In genomic region chr11:77467157-77467556, GRCm38 (mm10) we compare ENCODE assay signal across 7 mouse cellular contexts. TPM values are rescaled to one million over a fixed set of nuclear protein-coding genes. Genes with fewer than 3 reads are reported as not detected.
A peak's percentile ranks its signal among the peaks of the same experiment; 100 is the strongest.
DNase-seq lines count a peak whose midpoint lies in the region; ATAC-seq and TF ChIP-seq lines count a peak whose summit lies in the region.

No protein-coding gene starts in this region.

- no peaks in the 10 kb centered on the region for H3K9me3 ChIP-seq in ES-Bruce4 (replicated peaks; ENCODE audit: control insufficient read depth, insufficient read depth, low read length, poor library complexity, severe bottlenecking)
- H3K9me3 ChIP-seq in embryonic facial prominence, embryonic 15.5 days (replicated peaks), result no peaks in the 10 kb centered on the region

- H3K27ac ChIP-seq in ES-Bruce4 (ENCODE audit: insufficient read depth, low read length), result no peak overlapping the region
- H3K27ac ChIP-seq in embryonic facial prominence, embryonic 15.5 days (replicated peaks), result no peak overlapping the region

- no peaks in the 10 kb centered on the region for H3K4me1 ChIP-seq in ES-Bruce4 (ENCODE audit: control insufficient read depth, insufficient read depth, low read length)
- peaks cover 26% of the 10 kb centered on the region for H3K4me1 ChIP-seq in embryonic facial prominence, embryonic 15.5 days

- H3K36me3 ChIP-seq in ES-Bruce4 (ENCODE audit: control insufficient read depth, insufficient read depth, low read length, poor library complexity, severe bottlenecking), result no peaks in the 10 kb centered on the region
- peaks cover 13% of the 10 kb centered on the region for H3K36me3 ChIP-seq in embryonic facial prominence, embryonic 15.5 days

- DNase-seq in WW6 (ENCODE audit: low read depth, low spot score), result peak; percentile 79
- DNase-seq in heart, postnatal 25 days (ENCODE audit: low spot score), result peak; percentile 58
- DNase-seq in layer of hippocampus, adult 8-10 months (ENCODE audit: low spot score in 2 of 2), result peak; percentile 47 to 65
- peak; percentile 88 for DNase-seq in lung, postnatal 10 days
- peak; percentile 65 to 81 for DNase-seq in spleen, adult 18-20 months

- no peak for TF ChIP-seq EP300 in ES-Bruce4 (IDR thresholded peaks at IDR 0.05; ENCODE audit: insufficient read depth, low read depth, low read length)

- no peak for TF ChIP-seq POLR2A in ES-Bruce4 (IDR thresholded peaks at IDR 0.05; ENCODE audit: insufficient read depth, low read length)

- no peak for ATAC-seq in embryonic facial prominence, embryonic 15.5 days (ENCODE audit: insufficient number of reproducible peaks, low FRiP score, low TSS enrichment, low read depth)

- peak; percentile 53 for TF ChIP-seq CTCF in ES-Bruce4 (IDR thresholded peaks at IDR 0.05; ENCODE audit: low read depth, low read length)

- peaks cover 5% of the 10 kb centered on the region; the same call in 1 of the 2 replicates for H3K27me3 ChIP-seq in ES-Bruce4 (ENCODE audit: control insufficient read depth, insufficient read depth, low read length, poor library complexity, severe bottlenecking)
- H3K27me3 ChIP-seq in embryonic facial prominence, embryonic 15.5 days, result peaks cover 55% of the 10 kb centered on the region

- H3K4me2 ChIP-seq in embryonic facial prominence, embryonic 15.5 days (replicated peaks), result peak overlapping the region; percentile 30

- peak overlapping the region; percentile 32 for H3K4me3 ChIP-seq in ES-Bruce4 (ENCODE audit: low read depth, low read length)
- H3K4me3 ChIP-seq in embryonic facial prominence, embryonic 15.5 days (replicated peaks), result peak overlapping the region; percentile 3

- WGBS in embryonic facial prominence, embryonic 15.5 days, result 3% methylated on average over 25 of the region's 25 CpGs

- intact Hi-C loops in heart, postnatal 25 days (cut with DNase I), result loop anchor here (2.0 to 5.0 kb wide), 2 partner anchors 22 to 365 kb away; partner anchors contain the start of gene Ankrd13b

- peak overlapping the region; percentile 24 for H3K9ac ChIP-seq in ES-Bruce4 (ENCODE audit: low read depth, poor library complexity, severe bottlenecking)
- no peak overlapping the region for H3K9ac ChIP-seq in embryonic facial prominence, embryonic 15.5 days

RNA-seq across cellular contexts. Expression of gene Coro6, which starts 4.9 kb away (rescaled TPM):
- polyA plus RNA-seq in ES-Bruce4 (2011; ENCODE audit: insufficient read depth, insufficient read length, low read depth, missing spikeins), result 1.8 and 2.1 TPM in 2 replicates
- polyA plus RNA-seq in embryonic facial prominence, embryonic 15.5 days (2015; fragmentation: Nextera tagmentation; extraction: Ambion mirVana), result 1.6 and 2.4 TPM in 2 replicates
- 100 to 1,000 TPM; 203 to 217 TPM for total RNA-seq in heart, postnatal 25 days (2021)
- 10 to 100 TPM; 24.5 to 34.0 (median 28.6) TPM for total RNA-seq in layer of hippocampus, adult 8-10 months (2022)

RNA-seq across cellular contexts. Expression of gene Ankrd13b, which starts 22.3 kb away (rescaled TPM):
- 3.6 and 4.0 TPM in 2 replicates for polyA plus RNA-seq in ES-Bruce4 (2011; ENCODE audit: insufficient read depth, insufficient read length, low read depth, missing spikeins)
- polyA plus RNA-seq in embryonic facial prominence, embryonic 15.5 days (2015; fragmentation: Nextera tagmentation; extraction: Ambion mirVana), result 8.9 and 10.4 TPM in 2 replicates
- 10 to 100 TPM; 10.7 to 11.7 TPM for total RNA-seq in heart, postnatal 25 days (2021)
- 10 to 100 TPM; 71.2 to 78.4 (median 73.7) TPM for total RNA-seq in layer of hippocampus, adult 8-10 months (2022)

RNA-seq across cellular contexts. Expression of gene Git1, which starts 26.2 kb away (rescaled TPM):
- polyA plus RNA-seq in ES-Bruce4 (2011; ENCODE audit: insufficient read depth, insufficient read length, low read depth, missing spikeins), result 56.5 and 63.6 TPM in 2 replicates
- polyA plus RNA-seq in embryonic facial prominence, embryonic 15.5 days (2015; fragmentation: Nextera tagmentation; extraction: Ambion mirVana), result 11.7 and 12.5 TPM in 2 replicates
- total RNA-seq in heart, postnatal 25 days (2021), result 10 to 100 TPM; 51.3 TPM
- total RNA-seq in layer of hippocampus, adult 8-10 months (2022), result 100 to 1,000 TPM; 266 to 292 (median 282) TPM

RNA-seq across cellular contexts. Expression of gene Abhd15, which starts 47.8 kb away (rescaled TPM):
- not detected in 2 replicates for polyA plus RNA-seq in ES-Bruce4 (2011; ENCODE audit: insufficient read depth, insufficient read length, low read depth, missing spikeins)
- 3.5 and 3.9 TPM in 2 replicates for polyA plus RNA-seq in embryonic facial prominence, embryonic 15.5 days (2015; fragmentation: Nextera tagmentation; extraction: Ambion mirVana)
- total RNA-seq in heart, postnatal 25 days (2021), result 1 to 10 TPM; 1.9 to 2.0 TPM
- total RNA-seq in layer of hippocampus, adult 8-10 months (2022), result 1 to 10 TPM; 1.0 to 2.4 (median 1.6) TPM

RNA-seq across cellular contexts. Expression of gene Trp53i13, which starts 48.6 kb away (rescaled TPM):
- 8.2 and 11.3 TPM in 2 replicates for polyA plus RNA-seq in ES-Bruce4 (2011; ENCODE audit: insufficient read depth, insufficient read length, low read depth, missing spikeins)
- 61.8 and 63.9 TPM in 2 replicates for polyA plus RNA-seq in embryonic facial prominence, embryonic 15.5 days (2015; fragmentation: Nextera tagmentation; extraction: Ambion mirVana)
- 1 to 10 TPM; 8.4 to 9.6 TPM for total RNA-seq in heart, postnatal 25 days (2021)
- total RNA-seq in layer of hippocampus, adult 8-10 months (2022), result 1 to 10 TPM; 4.9 to 9.1 (median 8.8) TPM

Comparison
In these comparisons a context has a peak if more than half of its experiments do, and no peak if none do; other contexts are left out.
1. RNA of gene Coro6, which starts 4.9 kb away (total RNA-seq): 203 to 217 TPM in heart, postnatal 25 days; 24.5 to 34.0 TPM in layer of hippocampus, adult 8-10 months; every median in the first group is over 4 times any median in the second.
2. RNA of gene Ankrd13b, which starts 22.3 kb away (total RNA-seq): 71.2 to 78.4 TPM in layer of hippocampus, adult 8-10 months; 10.7 to 11.7 TPM in heart, postnatal 25 days; every median in the first group is over 4 times any median in the second.
3. RNA of gene Git1, which starts 26.2 kb away (total RNA-seq): 266 to 292 TPM in layer of hippocampus, adult 8-10 months; 51.3 TPM in heart, postnatal 25 days; every median in the first group is over 4 times any median in the second.
4. Peak in every context shown above with its lines, with median percentiles within 50 percentile points of each other: DNase-seq.